Mouse (Mus musculus) kidney, postnatal 0 days (tissue): Measurements from ENCODE around the gene Fcgrt. TPM values are rescaled to one million over a fixed set of nuclear protein-coding genes. Genes with fewer than 3 reads are reported as not detected.
"Not testable (repeated sequence)": the region's sequence is repeated elsewhere in the genome, so short reads cannot be mapped to it uniquely, and the experiment has no call there.

Experiments used
- ATAC-seq: fragments of 200-750 bp; cut with Nextera tagmentation; replicated peaks from 2 replicates; pipeline ENCODE4 v1.8.0; 2017; ENCODE audit warnings: low read depth, moderate number of reproducible peaks, moderate TSS enrichment, moderate library complexity; ENCODE audit not compliant: low FRiP score
- DNase-seq: peaks from one replicate; pipeline ENCODE4 v3.0.0-alpha.2; 2016; ENCODE audit warnings: low spot score
- H3K27ac ChIP-seq: fragments of 300-500 bp; sonication (generic); 2 replicates; pipeline ENCODE4 v1.5.1; 2014; ENCODE audit warnings: mild to moderate bottlenecking
- H3K27me3 ChIP-seq: fragments of 300-500 bp; sonication (generic); 2 replicates; pipeline ENCODE4 v1.6.1; 2014; ENCODE audit warnings: low read length, mixed read lengths; ENCODE audit not compliant: insufficient read depth
- H3K36me3 ChIP-seq: fragments of 300-500 bp; sonication (generic); 2 replicates; pipeline ENCODE4 v1.6.1; 2014; ENCODE audit warnings: low read length, mixed read lengths; ENCODE audit not compliant: insufficient read depth
- H3K4me1 ChIP-seq: fragments of 300-500 bp; sonication (generic); replicated peaks from 2 replicates; pipeline ENCODE4 v1.6.1; 2014; ENCODE audit warnings: antibody characterized with exemption, low read length, mixed read lengths; ENCODE audit not compliant: insufficient read depth
- H3K4me2 ChIP-seq: fragments of 300-500 bp; sonication (generic); 2 replicates; pipeline ENCODE4 v1.6.1; 2014; ENCODE audit warnings: mild to moderate bottlenecking, low read length, moderate library complexity, mixed read lengths
- H3K4me3 ChIP-seq: fragments of 300-500 bp; sonication (generic); replicated peaks from 2 replicates; pipeline ENCODE4 v1.5.1; 2014; ENCODE audit warnings: low read depth, low read length
- H3K9ac ChIP-seq: fragments of 300-500 bp; sonication (generic); 2 replicates; pipeline ENCODE4 v1.6.1; 2014; ENCODE audit warnings: low read depth, low read length
- H3K9me3 ChIP-seq: fragments of 300-500 bp; sonication (generic); replicated peaks from 2 replicates; pipeline ENCODE4 v1.6.1; 2016; ENCODE audit warnings: low read length, inconsistent platforms, mixed read lengths
- CTCF ChIP-seq: IDR thresholded peaks from 2 replicates; pipeline ENCODE4 v1.5.1; 2016; ENCODE audit warnings: antibody characterized with exemption, low read depth, mild to moderate bottlenecking, moderate library complexity
- WGBS: fragments of 180-500 bp; shearing (Covaris S2); extraction: QIAGEN DNeasy Blood & Tissue Kit; methylation state at CpG from one replicate; pipeline ENCODE4 v1.1.7; 2014; 5-methylcytosine and 5-hydroxymethylcytosine counted together
- polyA plus RNA-seq: library from polyadenylated mRNA; unstranded; fragments of >200 nt; fragmentation: Nextera tagmentation; extraction: Ambion mirVana; gene quantifications from 2 replicates; pipeline ENCODE4 v1.2.1, GENCODE M21; 2015

Gene Fcgrt
- polyA plus RNA-seq, result 134 and 145 TPM in 2 replicates

- peak within 1 kb of the TSS; percentile 47 for H3K4me3 ChIP-seq
- H3K9me3 ChIP-seq, result no peaks in the 10 kb centered on the region
- ATAC-seq (peak; percentile 95), DNase-seq (peak; percentile 99)
- H3K36me3 ChIP-seq, result no peaks in the 10 kb centered on the region
- 2% methylated on average over 7 of the region's 7 CpGs for WGBS
- H3K4me2 ChIP-seq, result peak within 1 kb of the TSS; percentile 68
- peaks cover 23% of the 10 kb centered on the region for H3K4me1 ChIP-seq
- peak within 1 kb of the TSS; percentile 93 for H3K27ac ChIP-seq
- no peaks in the 10 kb centered on the region for H3K27me3 ChIP-seq
- TF ChIP-seq CTCF, result no peak; the same call in 1 of the 2 replicates
- H3K9ac ChIP-seq, result peak within 1 kb of the TSS; percentile 40
Measured at GRCm38 (mm10) chr7:45103652-45104180, at the start of gene Fcgrt. Fcgrt (minus strand) TSS chr7:45103851.

GRCm38 (mm10) chr7:45153052-45153451 lies 49.4 kb upstream of the Fcgrt start:
- DNase-seq, H3K36me3 ChIP-seq, H3K9ac ChIP-seq, H3K4me1 ChIP-seq, H3K27ac ChIP-seq, ATAC-seq, H3K9me3 ChIP-seq, H3K4me3 ChIP-seq, H3K27me3 ChIP-seq: not testable (repeated sequence)
- WGBS, result 88% methylated on average over 2 of the region's 2 CpGs
- H3K4me2 ChIP-seq, result peak overlapping the region; percentile 73

- DNase-seq (peak; percentile 90), ATAC-seq (no peak)
- H3K36me3 ChIP-seq, result 0 out of 2 replicates have a peak, but pooled peaks cover 5% of the 10 kb centered on the region
- TF ChIP-seq CTCF, result no peak
- no peaks in the 10 kb centered on the region for H3K27me3 ChIP-seq
- H3K4me1 ChIP-seq, result peaks cover 11% of the 10 kb centered on the region
- 23% methylated on average over 11 of the region's 11 CpGs for WGBS
- H3K4me3 ChIP-seq, result no peak overlapping the region
- H3K9ac ChIP-seq, result no peak overlapping the region
- peak overlapping the region; percentile 80 for H3K27ac ChIP-seq
- no peaks in the 10 kb centered on the region for H3K9me3 ChIP-seq
- no peak overlapping the region for H3K4me2 ChIP-seq
Measured at GRCm38 (mm10) chr7:45151303-45151702, 47.7 kb upstream of the Fcgrt start.

GRCm38 (mm10) chr7:45150321-45150720 lies 46.7 kb upstream of the Fcgrt start:
- no peaks in the 10 kb centered on the region for H3K9me3 ChIP-seq
- H3K4me1 ChIP-seq, result peaks cover 11% of the 10 kb centered on the region
- H3K27me3 ChIP-seq, result no peaks in the 10 kb centered on the region
- H3K9ac ChIP-seq, result no peak overlapping the region
- peaks cover 14% of the 10 kb centered on the region; the same call in 1 of the 2 replicates for H3K36me3 ChIP-seq
- 29% methylated on average over 4 of the region's 4 CpGs for WGBS
- H3K4me3 ChIP-seq, result no peak overlapping the region
- no peak for TF ChIP-seq CTCF
- peak overlapping the region; percentile 80 for H3K27ac ChIP-seq
- ATAC-seq (no peak), DNase-seq (peak; percentile 51)
- H3K4me2 ChIP-seq, result no peak overlapping the region

GRCm38 (mm10) chr7:45149545-45149944 lies 45.9 kb upstream of the Fcgrt start:
- no peak overlapping the region for H3K4me3 ChIP-seq
- H3K27ac ChIP-seq, result peak overlapping the region; percentile 69
- ATAC-seq (no peak), DNase-seq (peak; percentile 69)
- no peak overlapping the region for H3K4me2 ChIP-seq
- no peaks in the 10 kb centered on the region for H3K27me3 ChIP-seq
- H3K9ac ChIP-seq, result no peak overlapping the region
- H3K9me3 ChIP-seq, result no peaks in the 10 kb centered on the region
- H3K4me1 ChIP-seq, result peaks cover 11% of the 10 kb centered on the region
- WGBS, result 64% methylated on average over 6 of the region's 6 CpGs
- H3K36me3 ChIP-seq, result peaks cover 21% of the 10 kb centered on the region
- no peak for TF ChIP-seq CTCF

- H3K27ac ChIP-seq, result peak overlapping the region; percentile 69
- no peaks in the 10 kb centered on the region for H3K27me3 ChIP-seq
- no peak overlapping the region for H3K4me2 ChIP-seq
- H3K4me1 ChIP-seq, result peaks cover 11% of the 10 kb centered on the region
- H3K9me3 ChIP-seq, result no peaks in the 10 kb centered on the region
- TF ChIP-seq CTCF, result no peak
- DNase-seq (no peak), ATAC-seq (no peak)
- H3K4me3 ChIP-seq, result no peak overlapping the region
- no peak overlapping the region for H3K9ac ChIP-seq
- WGBS, result 55% methylated on average over 4 of the region's 4 CpGs
- peaks cover 28% of the 10 kb centered on the region for H3K36me3 ChIP-seq
Measured at GRCm38 (mm10) chr7:45148534-45149098, 45.0 kb upstream of the Fcgrt start.
